8 mouse cellular contexts compared by ENCODE assay signal in the genomic region with DNA sequence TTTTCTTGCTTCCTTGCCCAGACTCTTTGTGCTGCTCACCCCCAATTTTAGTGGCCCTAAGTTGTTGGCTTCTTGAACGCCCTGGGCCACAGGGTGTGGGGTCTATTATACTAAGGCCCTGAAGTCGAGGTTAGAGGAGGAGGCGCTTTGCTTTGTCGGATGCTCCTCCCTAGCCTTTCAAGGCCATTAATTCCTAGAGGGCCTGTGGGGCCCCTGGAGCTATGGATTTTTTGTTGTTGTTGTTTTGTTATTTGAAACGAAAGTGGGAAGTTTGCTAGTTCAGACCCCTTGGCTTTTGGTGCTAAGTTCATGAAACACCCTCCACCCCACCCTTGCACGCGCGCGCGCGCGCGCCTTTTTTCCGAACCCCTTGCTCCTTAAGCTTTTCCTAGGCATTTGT. TPM values are rescaled to one million over a fixed set of nuclear protein-coding genes. Genes with fewer than 3 reads are reported as not detected.
DNase-seq lines count a peak whose midpoint lies in the region; ATAC-seq lines count a peak whose summit lies in the region.

No protein-coding gene starts in this region.

- peak overlapping the region; percentile 67 for H3K4me3 ChIP-seq in heart, embryonic 11.5 days (ENCODE audit: low read depth, low read length)
- peak overlapping the region; percentile 67 for H3K4me3 ChIP-seq in hindbrain, embryonic 15.5 days

- H3K27me3 ChIP-seq in heart, embryonic 11.5 days (ENCODE audit: control insufficient read depth, insufficient read depth, low read length) = no peaks in the 10 kb centered on the region
- H3K27me3 ChIP-seq in hindbrain, embryonic 15.5 days = no peaks in the 10 kb centered on the region

- no peaks in the 10 kb centered on the region for H3K36me3 ChIP-seq in heart, embryonic 11.5 days (ENCODE audit: control insufficient read depth, insufficient read depth, low read length)
- H3K36me3 ChIP-seq in hindbrain, embryonic 15.5 days = 0 out of 2 replicates have a peak, but pooled peaks cover 4% of the 10 kb centered on the region

- peak overlapping the region; percentile 91 for H3K9ac ChIP-seq in heart, embryonic 11.5 days (ENCODE audit: low read depth, low read length)
- peak overlapping the region; percentile 72 for H3K9ac ChIP-seq in hindbrain, embryonic 15.5 days

- H3K9me3 ChIP-seq in heart, embryonic 11.5 days (replicated peaks; ENCODE audit: control insufficient read depth, low read length) = no peaks in the 10 kb centered on the region
- H3K9me3 ChIP-seq in hindbrain, embryonic 15.5 days = no peaks in the 10 kb centered on the region

- H3K4me2 ChIP-seq in heart, embryonic 11.5 days = peak overlapping the region; percentile 63
- H3K4me2 ChIP-seq in hindbrain, embryonic 15.5 days = peak overlapping the region; percentile 56

- ATAC-seq in heart, embryonic 11.5 days (replicated peaks; ENCODE audit: insufficient number of reproducible peaks, low FRiP score, low TSS enrichment) = peak; percentile 41; the same call in 1 of the 2 replicates
- ATAC-seq in CD4-positive, CD25-positive, alpha-beta regulatory T cell, adult 4 months = peak; percentile 6
- ATAC-seq in hindbrain, embryonic 15.5 days (ENCODE audit: low FRiP score, low read depth) = no peak; the same call in 1 of the 2 replicates
- ATAC-seq in megakaryocyte-erythroid progenitor cell, adult 5-6 weeks (replicated peaks; ENCODE audit: low FRiP score, low TSS enrichment, poor library complexity, severe bottlenecking) = peak; percentile 22; the same call in 1 of the 2 replicates

- H3K4me1 ChIP-seq in heart, embryonic 11.5 days (ENCODE audit: control insufficient read depth, insufficient read depth, low read length) = no peaks in the 10 kb centered on the region
- H3K4me1 ChIP-seq in hindbrain, embryonic 15.5 days (replicated peaks) = peaks cover 12% of the 10 kb centered on the region

- no peak for DNase-seq in heart, postnatal 36 days
- peak; percentile 43 for DNase-seq in embryo, embryonic 11 days
- DNase-seq in frontal cortex, postnatal 14 days (ENCODE audit: low spot score in 2 of 2) = no peak
- DNase-seq in right cerebral cortex, postnatal 4 days = no peak

- WGBS in heart, embryonic 11.5 days (ENCODE audit: insufficient replicate concordance) = 17% methylated on average over 14 of the region's 14 CpGs
- WGBS in hindbrain, embryonic 15.5 days = 15% methylated on average over 14 of the region's 14 CpGs

- peak overlapping the region; percentile 95 for H3K27ac ChIP-seq in heart, embryonic 11.5 days (ENCODE audit: low read depth, low read length)
- H3K27ac ChIP-seq in hindbrain, embryonic 15.5 days (replicated peaks) = peak overlapping the region; percentile 93

- intact Hi-C loops in heart, postnatal 36 days (cut with DNase I) = loop anchor here (1.0 to 10.0 kb wide), 3 partner anchors 11 to 175 kb away; a partner anchor contains a TSS

RNA-seq across cellular contexts. Expression of a gene that starts 0.9 kb away (rescaled TPM):
- 271 and 358 TPM in 2 replicates for polyA plus RNA-seq in heart, embryonic 11.5 days (2014; fragmentation: Nextera tagmentation; extraction: Ambion mirVana)
- total RNA-seq in heart, postnatal 36 days (2021) = 10 to 100 TPM; 63.9 to 78.2 TPM
- polyA plus RNA-seq in CD4-positive, CD25-positive, alpha-beta regulatory T cell, adult 4 months (2017; shearing (Covaris generic)) = 100 to 1,000 TPM; 348 to 429 TPM
- polyA plus RNA-seq in hindbrain, embryonic 15.5 days (2015; fragmentation: Nextera tagmentation; extraction: Ambion mirVana) = 298 and 299 TPM in 2 replicates
- 264 and 296 TPM in 2 replicates for total RNA-seq in megakaryocyte-erythroid progenitor cell, adult 5-6 weeks (2014; fragmentation: Nextera tagmentation)
- total RNA-seq in megakaryocyte-erythroid progenitor cell, adult 5-6 weeks (2017) = 572 and 583 TPM in 2 replicates

RNA-seq across cellular contexts. Expression of a gene that starts 9.3 kb away (rescaled TPM):
- 22.1 and 22.4 TPM in 2 replicates for polyA plus RNA-seq in heart, embryonic 11.5 days (2014; fragmentation: Nextera tagmentation; extraction: Ambion mirVana)
- total RNA-seq in heart, postnatal 36 days (2021) = 10 to 100 TPM; 13.7 to 18.2 TPM
- 10 to 100 TPM; 13.1 to 21.1 TPM for polyA plus RNA-seq in CD4-positive, CD25-positive, alpha-beta regulatory T cell, adult 4 months (2017; shearing (Covaris generic))
- 83.4 and 85.6 TPM in 2 replicates for polyA plus RNA-seq in hindbrain, embryonic 15.5 days (2015; fragmentation: Nextera tagmentation; extraction: Ambion mirVana)
- total RNA-seq in megakaryocyte-erythroid progenitor cell, adult 5-6 weeks (2014; fragmentation: Nextera tagmentation) = 46.3 and 84.1 TPM in 2 replicates
- 28.7 and 52.7 TPM in 2 replicates for total RNA-seq in megakaryocyte-erythroid progenitor cell, adult 5-6 weeks (2017)

RNA-seq across cellular contexts. Expression of a gene that starts 18.9 kb away (rescaled TPM):
- 77.6 and 82.9 TPM in 2 replicates for polyA plus RNA-seq in heart, embryonic 11.5 days (2014; fragmentation: Nextera tagmentation; extraction: Ambion mirVana)
- total RNA-seq in heart, postnatal 36 days (2021) = 100 to 1,000 TPM; 184 to 237 TPM
- 1 to 10 TPM in 1 of 2 experiments, under 1 TPM in 1; 0.98 to 1.2 TPM for polyA plus RNA-seq in CD4-positive, CD25-positive, alpha-beta regulatory T cell, adult 4 months (2017; shearing (Covaris generic))
- polyA plus RNA-seq in hindbrain, embryonic 15.5 days (2015; fragmentation: Nextera tagmentation; extraction: Ambion mirVana) = 1.1 and 2.0 TPM in 2 replicates
- total RNA-seq in megakaryocyte-erythroid progenitor cell, adult 5-6 weeks (2014; fragmentation: Nextera tagmentation) = 5.2 and 7.8 TPM in 2 replicates
- total RNA-seq in megakaryocyte-erythroid progenitor cell, adult 5-6 weeks (2017) = not detected in 2 replicates

RNA-seq across cellular contexts. Expression of a gene that starts 53.8 kb away (rescaled TPM):
- polyA plus RNA-seq in heart, embryonic 11.5 days (2014; fragmentation: Nextera tagmentation; extraction: Ambion mirVana) = 0.18 and 0.94 TPM in 2 replicates
- total RNA-seq in heart, postnatal 36 days (2021) = not detected
- not detected for polyA plus RNA-seq in CD4-positive, CD25-positive, alpha-beta regulatory T cell, adult 4 months (2017; shearing (Covaris generic))
- 1.7 and 1.9 TPM in 2 replicates for polyA plus RNA-seq in hindbrain, embryonic 15.5 days (2015; fragmentation: Nextera tagmentation; extraction: Ambion mirVana)
- not detected in 2 replicates for total RNA-seq in megakaryocyte-erythroid progenitor cell, adult 5-6 weeks (2014; fragmentation: Nextera tagmentation)
- not detected in 2 replicates for total RNA-seq in megakaryocyte-erythroid progenitor cell, adult 5-6 weeks (2017)

Comparison
In these comparisons a context has a peak if more than half of its experiments do, and no peak if none do; other contexts are left out.
1. RNA of a gene that starts 18.9 kb away (polyA plus RNA-seq): 77.6 to 82.9 TPM in heart, embryonic 11.5 days; 1.1 to 2.0 TPM in hindbrain, embryonic 15.5 days and 0.98 to 1.2 TPM in CD4-positive, CD25-positive, alpha-beta regulatory T cell, adult 4 months; every median in the first group is over 10 times any median in the second.